In genomic region chr9:45201319-45201947, GRCm38 (mm10) we compare ENCODE assay signal across 15 mouse cellular contexts. TPM values are rescaled to one million over a fixed set of nuclear protein-coding genes. Genes with fewer than 3 reads are reported as not detected.
DNase-seq lines count a peak whose midpoint lies in the region; ATAC-seq and TF ChIP-seq lines count a peak whose summit lies in the region.
"Had no signal": no experiment of that assay in that cellular context is flagged by ENCODE, and none has a peak within 500 bp of the region (broad histone marks: within the 10 kb centered on the region; RNA-seq: fewer than 3 reads in every experiment).

No protein-coding gene starts in this region.

- H3K4me1 ChIP-seq in kidney, embryonic 14.5 days (ENCODE audit: control insufficient read depth, insufficient read depth, low read length) = 0 out of 2 replicates have a peak, but pooled peaks cover 4% of the 10 kb centered on the region
- peaks cover 2% of the 10 kb centered on the region for H3K4me1 ChIP-seq in lung, adult 2 months (ENCODE audit: control insufficient read depth, insufficient read depth, low read length)
- H3K4me1 ChIP-seq in stomach, embryonic 16.5 days (ENCODE audit: control insufficient read depth, insufficient read depth, low read length) = 0 out of 2 replicates have a peak, but pooled peaks cover 4% of the 10 kb centered on the region
- no peaks in the 10 kb centered on the region for H3K4me1 ChIP-seq in hindbrain, embryonic 16.5 days (ENCODE audit: control insufficient read depth, insufficient read depth, low read depth, low read length)

- no peak overlapping the region for H3K4me3 ChIP-seq in kidney, embryonic 14.5 days (ENCODE audit: low read length)
- H3K4me3 ChIP-seq in lung, adult 2 months (replicated peaks; ENCODE audit: extremely low read depth, low read depth, low read length) = no peak overlapping the region
- H3K4me3 ChIP-seq in stomach, embryonic 16.5 days (replicated peaks; ENCODE audit: low read length) = no peak overlapping the region
- no peak overlapping the region for H3K4me3 ChIP-seq in hindbrain, embryonic 16.5 days (ENCODE audit: low read length)

- no peak overlapping the region for H3K4me2 ChIP-seq in kidney, embryonic 14.5 days (replicated peaks; ENCODE audit: low read depth, low read length)
- H3K4me2 ChIP-seq in stomach, embryonic 16.5 days (ENCODE audit: low read depth, low read length) = peak overlapping the region; percentile 49
- H3K4me2 ChIP-seq in hindbrain, embryonic 16.5 days (ENCODE audit: low read length) = no peak overlapping the region

- ATAC-seq in kidney, embryonic 14.5 days (ENCODE audit: low FRiP score, low TSS enrichment) = no peak
- no peak for ATAC-seq in stomach, embryonic 16.5 days (ENCODE audit: insufficient read depth, low FRiP score)
- no peak for ATAC-seq in hindbrain, embryonic 16.5 days
- ATAC-seq: Patski had no signal

- WGBS in kidney, embryonic 14.5 days = 88% methylated on average over 5 of the region's 5 CpGs
- 42% methylated on average over 5 of the region's 5 CpGs for WGBS in lung, adult 2 months
- 67% methylated on average over 5 of the region's 5 CpGs for WGBS in stomach, embryonic 16.5 days
- WGBS in hindbrain, embryonic 16.5 days = 83% methylated on average over 5 of the region's 5 CpGs

- no peak overlapping the region for H3K27ac ChIP-seq in kidney, embryonic 14.5 days (ENCODE audit: low read depth, low read length)
- no peak overlapping the region for H3K27ac ChIP-seq in stomach, embryonic 16.5 days (ENCODE audit: low read length)
- H3K27ac ChIP-seq in hindbrain, embryonic 16.5 days (ENCODE audit: low read depth, low read length) = no peak overlapping the region

- DNase-seq in kidney, adult 8-10 months = peak; percentile 39 to 54
- DNase-seq in gastrocnemius, postnatal 25 days = peak; percentile 27
- DNase-seq in lung, adult 2 months = peak; percentile 61
- DNase-seq in cerebellum, postnatal 25 days = no peak
- DNase-seq: cerebellum, adult 18-20 months; retina, postnatal 1 day; thymus, postnatal 36 days had no signal

- H3K9ac ChIP-seq in kidney, embryonic 14.5 days (ENCODE audit: low read depth, low read length) = no peak overlapping the region
- H3K9ac ChIP-seq in stomach, embryonic 16.5 days (ENCODE audit: low read length) = no peak overlapping the region
- no peak overlapping the region for H3K9ac ChIP-seq in hindbrain, embryonic 16.5 days (ENCODE audit: low read depth, low read length)

- H3K36me3 ChIP-seq in kidney, embryonic 14.5 days (ENCODE audit: control insufficient read depth, insufficient read depth, low read length) = no peaks in the 10 kb centered on the region
- no peaks in the 10 kb centered on the region for H3K36me3 ChIP-seq in stomach, embryonic 16.5 days (ENCODE audit: control insufficient read depth, insufficient read depth, low read length)
- H3K36me3 ChIP-seq in hindbrain, embryonic 16.5 days (ENCODE audit: control insufficient read depth, insufficient read depth, low read length) = no peaks in the 10 kb centered on the region

- TF ChIP-seq CTCF in lung, adult 2 months (IDR thresholded peaks at IDR 0.05; ENCODE audit: insufficient read depth, low read length) = no peak

- H3K9me3 ChIP-seq in kidney, embryonic 14.5 days (ENCODE audit: control insufficient read depth, low read length) = no peaks in the 10 kb centered on the region
- H3K9me3 ChIP-seq in stomach, embryonic 16.5 days (replicated peaks; ENCODE audit: control insufficient read depth, low read length) = no peaks in the 10 kb centered on the region
- no peaks in the 10 kb centered on the region for H3K9me3 ChIP-seq in hindbrain, embryonic 16.5 days (ENCODE audit: control insufficient read depth, low read length)
- H3K9me3 ChIP-seq: megakaryocyte, embryonic 14.5 days had no signal

- no peak for TF ChIP-seq POLR2A in lung, adult 2 months (IDR thresholded peaks at IDR 0.05; ENCODE audit: borderline replicate concordance, extremely low read depth, low read depth, low read length)

- H3K27me3 ChIP-seq in kidney, embryonic 14.5 days (ENCODE audit: control insufficient read depth, insufficient read depth, low read length) = no peaks in the 10 kb centered on the region
- H3K27me3 ChIP-seq in stomach, embryonic 16.5 days (ENCODE audit: control insufficient read depth, insufficient read depth, low read length) = no peaks in the 10 kb centered on the region
- no peaks in the 10 kb centered on the region for H3K27me3 ChIP-seq in hindbrain, embryonic 16.5 days (replicated peaks; ENCODE audit: control insufficient read depth, insufficient read depth, low read length)
- H3K27me3 ChIP-seq: CH12.LX had no signal

RNA-seq across cellular contexts. Expression of gene Tmprss4, which starts 2.5 kb away (rescaled TPM):
- 0.26 and 1.1 TPM in 2 replicates for polyA plus RNA-seq in kidney, embryonic 14.5 days (2014; fragmentation: Nextera tagmentation; extraction: Ambion mirVana)
- not detected for total RNA-seq in gastrocnemius, postnatal 25 days (2021)
- 18.2 and 24.1 TPM in 2 replicates for polyA plus RNA-seq in lung, adult 2 months (2012; rRNA removed)
- 31.5 and 40.1 TPM in 2 replicates for polyA plus RNA-seq in stomach, embryonic 16.5 days (2015; fragmentation: Nextera tagmentation; extraction: Ambion mirVana)
- not detected in 2 replicates for polyA plus RNA-seq in hindbrain, embryonic 16.5 days (2015; fragmentation: Nextera tagmentation; extraction: Ambion mirVana)
- total RNA-seq: CH12.LX; heart, postnatal 25 days had no signal
- polyA plus RNA-seq: Patski had no signal

RNA-seq across cellular contexts. Expression of gene BC049352, which starts 19.6 kb away (rescaled TPM):
- polyA plus RNA-seq in kidney, embryonic 14.5 days (2014; fragmentation: Nextera tagmentation; extraction: Ambion mirVana) = not detected in 2 replicates
- 1 to 10 TPM; 1.7 to 1.9 TPM for total RNA-seq in gastrocnemius, postnatal 25 days (2021)
- not detected in 2 replicates for polyA plus RNA-seq in lung, adult 2 months (2012; rRNA removed)
- 0.27 TPM in 1 of 2 replicates, not detected in the other for polyA plus RNA-seq in stomach, embryonic 16.5 days (2015; fragmentation: Nextera tagmentation; extraction: Ambion mirVana)
- not detected in 2 replicates for polyA plus RNA-seq in hindbrain, embryonic 16.5 days (2015; fragmentation: Nextera tagmentation; extraction: Ambion mirVana)
- total RNA-seq: CH12.LX; heart, postnatal 25 days had no signal
- polyA plus RNA-seq: limb, embryonic 14.5 days; Patski had no signal

Comparison
In these comparisons a context has a peak if more than half of its experiments do, and no peak if none do; other contexts are left out.
1. DNase-seq: peak in kidney, adult 8-10 months (2 of 2), gastrocnemius, postnatal 25 days (single experiment) and lung, adult 2 months (single experiment); none in cerebellum, postnatal 25 days (0 of 2).